Mouse (Mus musculus) megakaryocyte, embryonic 14.5 days (primary cell): ENCODE data around the gene Hist2h2be.

Experiments
- FLI1 ChIP-seq: IDR thresholded peaks from 2 replicates; pipeline ENCODE4 v1.6.1; 2012; ENCODE audit warnings: low read length, inconsistent platforms, mixed read lengths
- GATA1 ChIP-seq: IDR thresholded peaks from 3 replicates; pipeline ENCODE4 v1.6.1; 2012; ENCODE audit warnings: mixed read lengths, low read length, inconsistent platforms, borderline replicate concordance

DNA sequence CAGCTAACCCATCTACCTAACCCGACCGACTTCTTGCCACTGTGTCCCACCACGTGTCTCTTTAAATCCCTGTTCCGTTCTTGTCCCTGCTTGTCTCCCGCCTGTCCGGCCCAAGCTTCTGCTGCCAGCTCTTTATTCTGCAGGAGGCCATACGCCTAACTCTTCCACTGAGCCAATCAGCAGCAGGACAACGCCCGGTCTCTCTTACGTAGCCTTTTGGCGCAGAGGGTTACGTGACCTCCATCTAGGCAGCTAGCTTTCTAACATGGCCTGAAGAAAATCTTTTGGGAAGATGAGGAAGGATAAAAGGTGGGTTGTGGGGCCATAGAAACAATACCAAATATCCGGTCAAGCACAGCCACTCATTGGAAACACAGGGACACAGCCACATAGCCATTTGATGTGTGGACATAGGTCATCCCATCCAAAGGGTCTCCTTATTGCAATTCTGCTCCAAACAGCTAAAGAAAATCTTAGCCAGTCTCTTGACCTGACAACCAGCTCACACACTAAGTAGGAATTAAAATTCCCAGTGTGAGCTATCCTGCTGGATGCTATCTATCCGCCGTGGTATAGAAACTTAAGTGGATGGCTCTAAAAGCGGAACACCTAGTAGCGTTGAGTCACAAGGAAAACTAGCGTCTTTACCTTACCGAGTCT lies 41.4 kb downstream of the Hist2h2be start:
- TF ChIP-seq GATA1 (no peak), FLI1 (no peak)
